Mouse (Mus musculus) retina, embryonic 14.5 days (tissue): ENCODE results near the gene Hcfc1r1.

Experiments used
- DNase-seq: peaks from one replicate; pipeline ENCODE4 v3.0.0-alpha.2; 2015; ENCODE audit warnings: low spot score

Hcfc1r1 gene

DNA sequence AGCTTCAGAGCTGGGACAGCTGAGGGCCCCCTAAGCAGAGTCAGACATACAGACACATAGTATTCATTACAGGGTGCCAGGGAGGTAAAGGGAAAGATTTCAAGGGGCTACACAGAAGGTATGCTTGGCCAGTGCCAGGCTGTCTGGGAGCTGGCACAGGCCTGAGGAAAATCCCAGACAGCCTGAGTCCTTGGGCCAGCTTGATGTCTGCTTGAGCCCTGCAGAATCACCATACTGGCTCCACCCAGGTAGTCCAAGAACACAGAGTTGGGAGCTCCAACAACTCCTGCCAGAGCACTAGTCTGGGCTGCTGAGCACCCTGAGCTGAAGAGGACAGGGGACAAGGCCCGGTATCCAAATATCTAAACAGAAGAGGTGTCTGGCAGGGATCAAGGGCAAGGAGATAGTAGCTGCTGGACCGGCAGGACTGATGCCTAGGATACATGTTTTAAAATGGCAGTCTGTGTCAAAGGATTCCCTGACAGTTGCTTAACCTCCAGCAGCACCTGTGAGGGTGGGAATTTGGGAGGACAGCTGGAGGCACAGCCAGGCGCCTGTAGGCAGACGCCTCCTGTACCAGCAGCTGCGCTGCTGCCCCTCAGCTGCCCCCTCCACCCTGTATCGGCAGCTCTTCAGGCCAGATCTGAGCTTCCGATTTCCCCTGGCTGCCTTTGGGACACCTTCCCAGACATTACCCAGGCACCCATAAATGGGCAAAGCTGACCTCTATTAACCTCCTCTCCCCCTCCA lies 49.2 kb downstream of the Hcfc1r1 start, which contains the start of gene 1520401A03Rik:
1520401A03Rik (minus strand) TSS at position 408 of the 750 bp plus-strand sequence.
- DNase-seq: no peak
